Mouse (Mus musculus) embryonic fibroblast, embryonic 13.5 days (primary cell): ENCODE results near the gene Itga9.

Experiments
- CTCF ChIP-seq: IDR thresholded peaks from 2 replicates; pipeline ENCODE4 v1.5.1; 2011; ENCODE audit warnings: mild to moderate bottlenecking, control low read depth, low read length, moderate library complexity, borderline replicate concordance; ENCODE audit not compliant: insufficient read depth
- POLR2A ChIP-seq: IDR thresholded peaks from 2 replicates; pipeline ENCODE4 v1.6.1; 2011; ENCODE audit warnings: low read depth, mild to moderate bottlenecking, control low read depth, low read length, moderate library complexity

GRCm38 (mm10) chr9:118678759-118679158 is 72.3 kb downstream of the Itga9 start:
- no peak for TF ChIP-seq POLR2A
- TF ChIP-seq CTCF = no peak
